Mouse (Mus musculus): ENCODE results near the gene Arsg.

DNA sequence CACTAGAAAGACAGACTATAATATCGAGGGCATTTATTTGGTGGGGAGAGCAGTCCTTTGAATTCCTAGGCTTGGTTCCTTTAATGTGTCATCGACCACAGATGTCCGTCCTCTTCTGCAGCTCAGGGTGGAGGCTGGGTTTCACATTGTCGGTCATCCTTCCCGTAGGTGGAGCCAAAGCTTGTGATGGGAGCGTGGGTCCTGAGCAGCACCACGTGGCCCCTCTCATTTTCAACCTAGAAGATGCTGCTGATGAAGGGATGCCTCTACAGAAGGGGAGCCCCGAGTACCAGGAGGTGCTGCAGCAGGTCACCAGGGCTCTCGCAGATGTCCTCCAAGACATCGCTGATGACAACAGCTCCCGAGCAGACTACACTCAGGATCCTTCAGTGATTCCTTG is 98.9 kb downstream of the Arsg start:
- TF ChIP-seq CTCF (IDR thresholded peaks at IDR 0.05; ENCODE audit: extremely low read depth, insufficient read depth, insufficient read length, insufficient replicate concordance) (no peak), POLR2A (IDR thresholded peaks at IDR 0.05; ENCODE audit: low read depth, low read length) (no peak)

All from spleen, adult 2 months (tissue).